Mouse (Mus musculus): ENCODE measurements around the gene Atp6v0a1.

DNA sequence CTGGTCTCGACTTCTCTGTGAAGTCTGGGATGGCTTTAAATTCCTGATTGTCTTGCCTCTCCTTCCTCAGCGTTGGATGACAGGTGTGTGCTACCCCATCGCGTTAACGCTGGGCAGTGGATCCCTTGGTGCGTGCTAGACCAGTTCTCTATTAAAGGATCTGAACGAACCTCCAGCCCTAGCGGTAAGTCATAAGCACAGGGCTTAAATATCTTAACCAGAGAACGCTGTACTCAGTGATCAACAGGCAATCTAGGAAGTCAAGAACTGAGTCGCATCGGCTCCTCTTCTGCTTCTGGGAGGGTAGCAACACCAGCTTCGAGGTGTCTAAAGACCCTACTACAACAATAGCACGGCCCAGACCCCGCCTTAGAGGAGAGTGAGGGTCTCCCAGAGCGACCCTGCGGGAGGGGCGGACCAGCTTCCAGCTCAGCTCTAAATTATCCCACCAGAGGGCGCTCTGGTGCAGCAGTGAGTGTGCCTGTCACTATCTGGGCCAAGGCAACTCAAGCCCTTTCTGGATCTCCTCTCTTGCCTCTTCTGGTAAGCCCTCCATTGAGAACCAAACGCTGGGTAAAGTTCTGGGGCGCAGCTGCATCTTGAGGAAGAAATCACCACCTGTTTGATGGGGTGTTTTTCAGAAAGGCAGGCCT, 26.0 kb upstream of the Atp6v0a1 start:
- peak; percentile 97 for TF ChIP-seq CTCF (IDR thresholded peaks at IDR 0.05; ENCODE audit: insufficient read depth, low read depth, low read length)
- no peak for TF ChIP-seq POLR2A (IDR thresholded peaks at IDR 0.05; ENCODE audit: insufficient read depth, low read depth, low read length)
